Mouse (Mus musculus) CD4-positive, CD25-positive, alpha-beta regulatory T cell, adult 4 months (primary cell): ENCODE results near the gene Parp14. TPM values are rescaled to one million over a fixed set of nuclear protein-coding genes. Genes with fewer than 3 reads are reported as not detected.
"Not testable (repeated sequence)": the region's sequence is repeated elsewhere in the genome, so short reads cannot be mapped to it uniquely, and the experiment has no call there.

ENCODE experiments used
- ATAC-seq: one replicate; pipeline ENCODE4 v1.8.0; 2017
- polyA plus RNA-seq, 2 experiments: library from polyadenylated mRNA; unstranded; fragments of 100-300 nt; shearing (Covaris generic); gene quantifications; one replicate each; pipeline ENCODE4 v1.2.1; 2017

Gene Parp14
- polyA plus RNA-seq, result 10 to 100 TPM; 47.4 to 58.6 TPM

GRCm38 (mm10) chr16:35871048-35871851 lies at the start of gene Parp14:
Parp14 (minus strand) TSS chr16:35871544.
- peak; percentile 53 for ATAC-seq

- peak; percentile 91 for ATAC-seq
Observed at GRCm38 (mm10) chr16:35918721-35919543, 47.6 kb upstream of the Parp14 start.

DNA sequence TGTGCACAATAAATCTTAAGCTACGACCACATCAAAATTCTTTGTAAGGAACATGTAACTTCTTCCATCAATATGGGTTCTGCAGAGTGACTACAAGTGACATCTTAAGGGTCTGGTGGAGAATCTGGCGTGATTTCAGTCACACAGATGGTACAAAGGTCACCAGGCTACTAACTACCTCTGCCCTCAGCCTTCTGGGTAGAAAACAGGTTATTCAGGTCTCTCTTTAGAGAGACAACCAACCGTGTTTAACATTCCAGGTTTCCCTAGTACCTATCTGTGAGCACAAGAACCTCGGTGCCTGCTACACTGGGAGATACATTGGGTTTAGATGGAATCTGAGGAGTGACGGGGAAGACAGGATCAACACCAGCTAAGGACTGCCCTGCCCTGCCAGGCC lies 43.0 kb upstream of the Parp14 start:
- no peak for ATAC-seq

DNA sequence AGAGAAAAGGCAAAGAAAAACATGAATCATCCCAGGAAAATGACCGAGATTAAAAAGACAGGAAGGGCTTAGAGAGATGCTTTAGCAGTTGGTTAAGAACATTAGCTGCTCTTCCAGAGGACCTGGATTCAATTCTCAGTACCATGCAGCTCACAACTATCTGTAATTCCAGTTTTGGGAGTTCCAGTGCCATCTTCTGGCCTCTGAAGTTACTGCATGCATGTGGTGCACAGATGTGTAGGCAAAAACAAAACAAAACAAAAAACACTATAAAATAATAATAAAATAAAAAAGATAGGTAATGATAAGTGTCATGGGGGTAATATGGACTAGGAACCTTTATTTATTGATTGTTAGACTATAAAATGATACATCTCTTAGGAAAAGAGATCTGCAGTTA lies 42.2 kb upstream of the Parp14 start:
- ATAC-seq, result peak; percentile 71

DNA sequence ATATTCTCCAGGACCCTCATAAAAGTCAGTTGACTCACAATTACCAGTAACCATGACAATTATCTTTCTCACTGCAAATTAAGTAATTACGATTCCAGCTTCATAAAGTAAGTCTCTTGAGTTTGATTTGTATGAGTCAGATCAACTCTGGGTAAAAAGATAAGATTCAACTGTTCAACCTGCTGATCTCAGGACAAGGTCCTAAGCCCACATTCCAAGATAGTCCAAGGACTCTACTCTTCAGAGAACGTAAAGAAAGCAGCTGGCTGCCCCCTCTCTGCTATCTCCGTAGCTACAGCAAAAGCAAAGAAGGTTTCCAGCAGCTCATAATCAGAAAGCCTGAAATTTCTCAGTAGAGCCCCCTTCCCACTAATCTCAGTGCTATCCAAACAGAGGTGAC lies 40.1 kb upstream of the Parp14 start:
- no peak for ATAC-seq

DNA sequence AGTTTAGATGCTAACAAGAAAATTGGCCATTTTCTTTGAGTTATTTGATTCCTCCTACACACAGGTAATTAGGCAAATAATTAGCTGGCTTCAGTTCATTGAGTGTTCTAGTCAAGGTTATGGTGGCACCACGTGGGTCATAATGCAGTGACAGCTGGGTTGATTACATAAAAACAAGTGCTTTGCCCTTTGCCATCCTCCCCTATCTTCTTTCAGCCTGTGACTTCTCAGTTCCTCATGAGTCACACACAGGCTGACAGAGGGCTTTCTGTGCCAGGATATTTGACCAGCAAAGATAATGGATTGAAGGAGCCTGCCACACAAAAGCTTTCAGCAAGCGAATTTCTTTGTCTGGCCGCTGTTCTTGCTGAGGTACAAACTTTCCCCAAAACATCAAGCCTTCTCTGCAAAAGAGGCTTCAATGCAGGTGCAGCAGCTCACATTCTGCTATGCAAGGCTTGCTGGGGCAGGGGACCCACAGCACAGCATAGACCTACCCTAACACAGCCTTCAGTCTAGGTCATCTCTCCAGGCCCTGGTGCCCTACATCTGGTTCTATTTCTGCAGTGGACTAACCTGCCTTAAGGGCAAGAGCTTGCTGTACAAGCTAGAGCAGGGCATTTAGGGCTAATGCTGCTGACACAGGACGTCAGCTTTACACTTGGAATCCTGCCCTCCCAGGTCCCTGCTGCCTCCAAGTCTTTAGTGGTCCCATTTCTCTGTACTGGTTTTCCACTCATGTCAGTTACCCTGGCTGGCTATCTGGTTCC lies 36.3 kb upstream of the Parp14 start:
- no peak for ATAC-seq

GRCm38 (mm10) chr16:35906887-35907286 lies 35.5 kb upstream of the Parp14 start:
- no peak for ATAC-seq

DNA sequence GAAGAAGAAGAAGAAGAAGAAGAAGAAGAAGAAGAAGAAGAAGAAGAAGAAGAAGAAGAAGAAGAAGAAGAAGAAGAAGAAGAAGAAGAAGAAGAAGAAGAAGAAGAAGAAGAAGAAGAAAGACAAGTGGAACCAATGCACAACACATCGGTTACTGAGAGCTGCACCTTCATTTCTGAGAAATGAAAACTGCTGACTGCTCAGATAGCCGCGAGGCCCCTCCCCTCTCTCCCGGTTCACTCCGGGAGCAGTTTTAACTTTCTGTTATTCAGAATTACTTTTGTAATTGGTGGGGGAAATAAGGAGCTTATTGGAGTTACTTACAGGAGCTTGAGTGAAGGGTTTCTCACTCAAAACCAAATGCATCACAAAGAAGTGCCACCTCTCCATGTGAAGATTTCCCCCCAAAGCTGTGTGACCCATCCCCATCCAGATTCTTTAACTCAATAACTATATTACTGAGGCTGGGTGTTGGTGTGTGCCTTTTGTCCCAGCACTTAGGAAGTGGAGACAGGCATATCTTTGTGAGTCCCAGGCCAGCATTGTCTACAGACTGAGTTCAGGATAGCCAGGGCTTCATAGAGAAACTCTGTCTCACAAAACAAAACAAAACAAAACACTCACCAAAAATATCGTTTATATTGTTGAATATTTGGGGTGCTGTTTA lies 34.6 kb upstream of the Parp14 start:
- peak; percentile 37 for ATAC-seq

DNA sequence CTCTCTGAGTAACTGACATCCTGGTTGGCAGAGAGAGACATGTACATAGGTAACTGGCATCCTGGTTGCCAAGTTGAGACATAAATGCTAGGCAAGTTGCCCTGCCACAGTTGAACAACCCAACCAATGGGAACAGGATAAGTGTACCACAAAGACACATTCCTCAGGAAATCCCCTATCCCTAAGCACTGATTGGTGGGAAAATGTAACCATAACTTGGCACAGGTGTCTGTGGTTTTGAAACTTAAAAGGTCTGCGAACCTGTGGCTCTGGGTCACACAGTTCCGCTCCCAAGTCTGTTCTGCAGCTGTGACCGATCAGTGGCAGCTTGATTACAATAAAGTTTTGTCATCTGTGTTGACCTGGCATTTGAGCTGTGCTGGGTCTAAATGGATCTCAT lies 34.0 kb upstream of the Parp14 start:
- peak; percentile 78 for ATAC-seq

GRCm38 (mm10) chr16:35904121-35904736 lies 32.9 kb upstream of the Parp14 start:
- ATAC-seq, result peak; percentile 36

- ATAC-seq, result no peak
Observed at GRCm38 (mm10) chr16:35903014-35903640, 31.8 kb upstream of the Parp14 start.

GRCm38 (mm10) chr16:35900541-35900940 lies 29.2 kb upstream of the Parp14 start:
- ATAC-seq, result no peak

DNA sequence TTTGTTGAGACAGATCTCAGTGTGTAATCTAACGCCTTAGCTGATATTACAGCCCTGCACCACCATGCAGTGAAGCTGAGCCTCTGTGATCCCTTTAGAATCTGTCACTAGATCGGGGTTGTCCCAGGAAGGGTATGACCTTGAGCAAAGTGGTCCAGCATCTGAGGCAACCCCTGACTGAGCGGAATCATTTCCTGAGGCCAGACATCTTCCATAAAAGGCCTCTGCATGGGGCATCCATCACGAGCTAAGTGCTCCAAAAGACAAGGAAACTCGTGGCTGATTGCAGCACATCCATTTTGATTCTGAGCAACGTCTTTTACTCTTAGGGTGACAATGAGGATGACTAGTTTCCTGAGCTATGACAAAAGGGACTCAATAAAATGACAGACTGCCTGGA lies 23.7 kb upstream of the Parp14 start:
- no peak for ATAC-seq

DNA sequence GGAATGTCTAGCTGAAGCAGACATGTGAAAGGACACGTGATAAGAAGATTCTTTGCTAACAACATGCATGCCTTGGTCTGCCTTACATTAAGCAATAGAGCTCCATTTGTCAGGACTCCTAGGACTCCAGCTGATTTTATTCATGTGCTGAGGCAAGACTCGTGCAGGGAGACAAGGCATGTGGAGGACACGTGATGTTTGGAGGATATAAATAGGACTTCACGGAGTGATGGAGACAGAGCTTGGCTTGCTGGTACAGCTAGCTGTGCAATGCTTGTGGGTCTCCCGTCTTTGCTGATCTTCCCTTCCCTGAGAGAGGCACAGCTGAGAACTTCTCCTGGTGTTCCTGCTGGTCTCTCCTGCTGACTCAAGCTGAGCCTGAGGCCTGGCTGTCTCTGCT lies 20.3 kb upstream of the Parp14 start:
- not testable (repeated sequence) for ATAC-seq

GRCm38 (mm10) chr16:35890645-35891044 lies 19.3 kb upstream of the Parp14 start:
- ATAC-seq, result peak; percentile 47

- ATAC-seq, result no peak
Observed at GRCm38 (mm10) chr16:35888910-35889309, 17.6 kb upstream of the Parp14 start.

DNA sequence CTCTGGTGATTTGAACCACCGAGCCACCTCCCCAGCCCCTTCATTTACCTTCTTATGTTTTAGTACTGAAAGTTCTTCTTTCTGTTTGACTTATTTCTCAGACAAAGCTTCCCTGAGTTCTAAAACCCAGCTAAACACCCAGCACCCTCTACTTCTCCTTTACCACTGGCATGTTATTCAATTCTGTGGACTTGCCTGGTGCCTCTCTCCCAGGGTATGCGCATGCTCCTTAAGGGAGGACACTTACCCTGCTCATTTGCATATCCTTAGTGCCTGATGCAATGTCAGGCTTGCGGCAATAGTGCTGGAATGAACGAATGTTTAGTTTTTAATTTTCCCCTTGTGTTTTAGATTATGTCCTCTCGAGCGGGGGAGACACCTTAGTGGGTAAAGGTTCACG lies 16.8 kb upstream of the Parp14 start:
- no peak for ATAC-seq

- ATAC-seq, result peak; percentile 46
Observed at GRCm38 (mm10) chr16:35874416-35874815, 3.1 kb upstream of the Parp14 start.

DNA sequence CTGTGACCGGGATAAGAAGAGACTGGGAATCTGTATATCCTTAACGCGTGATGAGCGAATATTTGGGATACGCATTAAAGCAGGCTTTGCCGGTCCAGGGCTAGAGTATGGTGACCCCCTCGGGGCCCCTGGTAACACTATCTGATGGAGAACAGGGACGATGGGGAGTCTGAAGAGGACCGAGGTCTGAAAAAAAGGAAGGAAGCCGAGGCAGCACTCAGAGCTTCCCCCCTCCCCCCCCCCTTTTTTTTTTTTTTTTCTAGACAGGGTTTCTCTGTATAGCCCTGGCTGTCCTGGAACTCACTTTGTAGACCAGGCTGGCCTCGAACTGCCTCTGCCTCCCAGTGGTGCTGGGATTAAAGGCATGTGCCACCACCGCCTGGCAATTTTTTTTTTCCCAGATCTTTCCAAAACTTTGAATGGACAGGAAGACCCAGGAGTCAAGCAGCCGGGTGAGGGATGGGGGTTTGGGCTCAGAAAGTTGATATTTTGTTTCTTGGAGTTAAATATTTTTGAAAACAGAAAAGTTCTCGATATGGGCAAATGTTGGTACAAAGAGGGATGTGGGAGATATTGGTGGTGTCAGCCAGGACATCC lies 1.2 kb upstream of the Parp14 start:
- no peak for ATAC-seq

DNA sequence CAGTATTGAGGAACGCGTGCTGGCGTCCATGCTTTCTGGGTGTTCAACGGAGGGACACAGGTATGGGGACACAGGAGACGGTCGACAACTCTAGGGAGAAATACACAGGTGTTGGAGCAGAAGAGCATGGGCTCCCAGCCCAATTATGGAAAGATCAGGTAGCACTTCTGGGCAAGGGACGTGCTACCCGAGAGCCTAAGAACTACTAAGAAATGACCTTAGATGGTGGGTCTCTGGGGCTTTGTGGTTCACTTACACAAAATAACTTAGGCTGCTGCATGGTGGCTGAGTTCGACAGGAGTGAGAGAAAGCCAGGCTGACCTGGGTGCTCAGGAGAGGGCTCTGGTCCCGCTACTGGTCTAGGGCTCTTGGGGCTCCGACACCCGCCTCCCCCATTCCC lies 554 bp upstream of the Parp14 start:
- no peak for ATAC-seq

GRCm38 (mm10) chr16:35870581-35871047 lies 730 bp downstream of the Parp14 start:
- no peak for ATAC-seq
